Mouse (Mus musculus): ENCODE data around the gene Gm13287. TPM values are rescaled to one million over a fixed set of nuclear protein-coding genes. Genes with fewer than 3 reads are reported as not detected.
A peak's percentile ranks its signal among the peaks of the same experiment; 100 is the strongest.
"Not testable (repeated sequence)": the region's sequence is repeated elsewhere in the genome, so short reads cannot be mapped to it uniquely, and the experiment has no call there.

Gene Gm13287
- total RNA-seq, 2 experiments from 2014 or later: not detected

DNA sequence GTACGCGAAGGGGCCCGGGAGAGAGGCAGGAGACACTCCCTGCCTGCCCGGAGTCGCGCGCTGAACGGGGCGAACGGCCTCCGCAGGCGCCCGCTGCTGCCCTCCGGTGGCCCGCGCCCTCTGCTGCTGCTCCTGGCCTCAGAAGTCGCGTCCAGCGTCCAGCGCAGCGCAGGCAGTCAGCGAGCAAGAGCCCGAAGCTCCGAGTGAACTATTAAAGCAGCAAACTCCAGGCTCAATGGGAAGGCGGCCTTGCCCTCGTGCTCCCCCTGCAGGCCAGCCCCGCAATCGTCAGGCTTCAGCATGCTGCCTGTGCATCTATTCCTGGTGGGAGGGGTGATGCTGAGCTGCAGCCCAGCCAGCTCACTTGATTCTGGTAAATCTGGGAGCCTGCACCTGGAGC is 6.0 kb upstream of the Gm13287 start, which contains the start of gene Gm13279:
Gene Gm13279 (plus strand): TSS at position 301 of the 400 bp plus-strand sequence.
- DNase-seq: not testable (repeated sequence)

DNA sequence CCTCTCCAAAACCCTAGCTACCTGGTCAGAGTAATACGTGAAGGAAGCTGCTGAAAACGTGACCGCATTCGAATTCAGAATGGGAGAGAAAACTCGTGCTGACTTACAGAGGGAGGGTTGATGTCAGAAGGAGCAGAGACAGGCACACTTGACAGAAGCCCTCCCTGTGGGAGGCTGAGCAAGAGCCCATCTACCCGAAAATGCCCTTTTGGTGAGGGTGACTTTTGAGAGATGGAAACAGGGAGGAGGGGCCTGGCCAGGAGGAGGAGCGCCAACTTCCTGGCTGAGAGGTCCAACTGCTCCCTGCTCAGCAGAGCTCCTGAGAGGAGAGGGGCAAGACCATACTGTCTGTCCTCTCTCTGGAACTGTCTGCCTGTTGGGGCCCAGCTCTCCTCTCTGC is 3.7 kb upstream of the Gm13287 start, which contains the start of gene Gm13285:
Gene Gm13285 (plus strand): TSS at position 301 of the 400 bp plus-strand sequence.
- not testable (repeated sequence) for DNase-seq

DNA sequence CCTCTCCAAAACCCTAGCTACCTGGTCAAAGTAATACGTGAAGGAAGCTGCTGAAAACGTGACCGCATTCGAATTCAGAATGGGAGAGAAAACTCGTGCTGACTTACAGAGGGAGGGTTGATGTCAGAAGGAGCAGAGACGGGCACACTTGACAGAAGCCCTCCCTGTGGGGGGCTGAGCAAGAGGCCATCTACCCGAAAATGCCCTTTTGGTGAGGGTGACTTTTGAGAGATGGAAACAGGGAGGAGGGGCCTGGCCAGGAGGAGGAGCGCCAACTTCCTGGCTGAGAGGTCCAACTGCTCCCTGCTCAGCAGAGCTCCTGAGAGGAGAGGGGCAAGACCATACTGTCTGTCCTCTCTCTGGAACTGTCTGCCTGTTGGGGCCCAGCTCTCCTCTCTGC is 2.2 kb downstream of the Gm13287 start, which contains the start of gene Gm13288:
Gene Gm13288 (plus strand): TSS at position 301 of the 400 bp plus-strand sequence.
- DNase-seq: not testable (repeated sequence)

DNA sequence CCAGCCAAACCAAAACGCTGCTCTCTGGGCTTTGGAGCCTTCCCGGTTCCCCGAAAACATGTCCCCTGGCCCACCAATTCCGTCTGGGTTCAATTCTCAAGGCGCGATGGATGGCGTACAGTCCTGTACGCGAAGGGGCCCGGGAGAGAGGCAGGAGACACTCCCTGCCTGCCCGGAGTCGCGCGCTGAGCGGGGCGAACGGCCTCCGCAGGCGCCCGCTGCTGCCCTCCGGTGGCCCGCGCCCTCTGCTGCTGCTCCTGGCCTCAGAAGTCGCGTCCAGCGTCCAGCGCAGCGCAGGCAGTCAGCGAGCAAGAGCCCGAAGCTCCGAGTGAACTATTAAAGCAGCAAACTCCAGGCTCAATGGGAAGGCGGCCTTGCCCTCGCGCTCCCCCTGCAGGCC is 2.7 kb downstream of the Gm13287 start:
- DNase-seq: peak; percentile 30

DNA sequence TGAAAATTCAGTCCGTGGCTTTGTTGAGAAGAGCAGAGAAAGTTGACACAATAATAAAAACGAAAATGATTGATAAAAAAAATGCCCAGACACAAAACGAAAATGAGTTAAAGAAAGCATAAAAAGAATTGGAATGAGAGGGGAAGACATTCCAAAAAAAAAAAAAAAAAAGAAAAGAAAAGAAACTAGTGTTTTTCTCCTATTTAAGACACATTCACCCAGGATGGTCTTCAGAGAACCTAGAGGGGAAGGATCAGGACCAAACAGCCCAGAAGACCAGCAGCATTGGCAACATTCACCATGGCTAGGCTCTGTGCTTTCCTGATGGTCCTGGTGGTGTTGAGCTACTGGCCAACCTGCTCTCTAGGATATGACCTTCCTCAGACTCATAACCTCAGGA is 12.9 kb downstream of the Gm13287 start, which contains the start of gene Ifna7:
Gene Ifna7 (plus strand): TSS at position 301 of the 400 bp plus-strand sequence.
- DNase-seq: no peak

DNA sequence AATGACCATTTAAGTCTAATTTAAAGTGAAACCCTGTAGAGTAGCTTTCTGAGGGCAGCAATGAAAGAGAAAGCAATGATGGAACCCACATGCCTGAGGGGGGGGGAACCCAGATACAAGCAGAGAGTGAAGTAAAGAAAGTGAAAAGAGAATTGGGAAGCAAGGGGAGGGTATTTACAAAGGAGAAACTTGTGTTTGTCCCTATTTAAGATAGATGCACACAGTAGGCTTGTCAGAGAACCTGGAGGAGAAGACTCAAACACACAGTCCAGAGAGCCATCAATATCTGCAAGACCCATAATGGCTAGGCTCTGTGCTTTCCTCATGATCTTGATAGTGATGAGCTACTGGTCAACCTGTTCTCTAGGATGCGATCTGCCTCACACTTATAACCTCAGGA is 16.6 kb downstream of the Gm13287 start, which contains the start of gene Ifna11:
Gene Ifna11 (plus strand): TSS at position 301 of the 400 bp plus-strand sequence.
- DNase-seq: no peak

DNA sequence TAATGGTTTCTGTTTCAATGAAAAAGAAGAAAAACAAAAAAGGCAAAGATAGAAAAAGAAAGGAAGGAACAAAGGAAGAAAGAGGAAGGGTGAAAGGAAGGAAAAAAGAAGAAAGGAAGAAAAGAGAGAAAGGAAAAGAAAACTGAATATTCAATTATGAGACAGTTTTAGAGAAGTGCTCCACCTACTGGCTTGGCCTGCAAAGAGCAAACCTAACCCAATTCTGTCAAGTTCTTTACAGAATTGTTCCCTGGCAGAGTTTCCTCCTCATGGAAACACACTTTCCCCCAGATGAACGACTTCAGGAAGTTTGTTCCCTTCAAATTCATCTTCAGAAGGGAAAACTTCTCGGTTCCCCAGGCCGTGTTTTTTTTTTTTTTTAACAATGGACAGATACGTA is 19.9 kb downstream of the Gm13287 start:
- no peak for DNase-seq

DNA sequence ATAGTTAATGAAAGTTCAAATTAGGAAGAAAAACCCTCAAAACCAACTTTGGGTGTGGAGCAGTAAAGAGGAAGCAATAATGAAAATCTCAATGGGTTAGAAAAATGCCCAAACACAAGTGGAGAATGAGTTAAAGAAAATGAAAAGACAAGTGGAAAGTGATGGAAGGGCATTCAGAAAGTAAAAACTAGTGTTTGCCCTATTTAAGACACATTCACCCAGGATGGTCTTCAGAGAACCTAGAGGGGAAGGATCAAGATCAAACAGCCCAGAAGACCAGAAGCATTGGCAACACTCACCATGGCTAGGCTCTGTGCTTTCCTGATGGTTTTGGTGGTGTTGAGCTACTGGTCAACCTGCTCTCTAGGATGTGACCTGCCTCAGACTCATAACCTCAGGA is 24.1 kb downstream of the Gm13287 start, which contains the start of gene Ifna6:
Gene Ifna6 (plus strand): TSS at position 301 of the 400 bp plus-strand sequence.
- not testable (repeated sequence) for DNase-seq

DNA sequence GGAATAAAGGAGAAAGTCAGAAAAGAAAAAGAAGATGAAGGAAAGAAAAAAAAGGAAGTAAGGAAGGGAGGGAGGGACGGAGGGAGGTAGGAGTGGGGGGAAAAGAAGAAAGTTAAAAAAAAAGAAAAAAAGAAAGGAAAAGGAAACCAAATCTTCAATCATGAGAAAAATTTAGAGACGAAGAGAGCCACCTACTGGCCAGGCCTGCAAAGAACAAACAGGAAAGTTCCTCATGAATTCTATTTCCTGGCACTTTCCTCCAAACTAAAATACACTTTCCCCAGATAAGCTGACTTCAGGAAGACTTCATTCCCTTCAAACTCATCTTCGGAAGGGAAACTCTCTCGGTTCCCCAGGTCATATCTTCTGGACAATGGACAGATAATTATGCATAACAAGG is 27.5 kb downstream of the Gm13287 start:
- peak; percentile 13 for DNase-seq

DNA sequence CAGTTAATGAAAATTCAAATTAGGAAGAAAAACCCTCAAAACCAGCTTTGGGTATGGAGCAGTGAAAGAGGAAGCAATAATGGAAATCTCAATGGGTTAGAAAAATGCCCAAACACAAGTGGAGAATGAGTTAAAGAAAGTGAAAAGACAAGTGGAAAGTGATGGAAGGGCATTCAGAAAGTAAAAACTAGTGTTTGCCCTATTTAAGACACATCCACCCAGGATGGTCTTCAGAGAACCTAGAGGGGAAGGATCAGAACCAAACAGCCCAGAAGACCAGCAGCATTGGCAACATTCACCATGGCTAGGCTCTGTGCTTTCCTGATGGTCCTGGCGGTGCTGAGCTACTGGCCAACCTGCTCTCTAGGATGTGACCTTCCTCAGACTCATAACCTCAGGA is 32.2 kb downstream of the Gm13287 start, which contains the start of gene Ifna5:
Gene Ifna5 (plus strand): TSS at position 301 of the 400 bp plus-strand sequence.
- DNase-seq: not testable (repeated sequence)

DNA sequence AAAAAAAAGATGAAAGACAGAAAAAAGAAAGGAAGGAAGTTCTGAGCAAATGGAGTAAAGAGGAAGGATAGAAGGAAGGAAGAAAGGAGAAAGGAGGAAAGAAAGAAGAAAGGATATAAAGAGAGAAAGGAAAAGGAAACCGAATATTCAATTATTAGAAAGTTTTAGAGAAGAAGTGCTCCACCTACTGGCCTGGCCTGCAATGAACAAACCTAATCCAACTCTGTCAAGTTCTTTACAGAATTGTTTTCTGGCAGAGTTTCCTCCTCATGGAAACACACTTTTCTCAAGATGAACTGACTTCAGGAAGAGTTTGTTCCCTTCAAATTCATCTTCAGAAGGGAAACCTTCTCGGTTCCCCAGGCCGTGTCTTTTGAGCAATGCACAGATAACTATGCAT is 35.8 kb downstream of the Gm13287 start:
- DNase-seq: no peak

DNA sequence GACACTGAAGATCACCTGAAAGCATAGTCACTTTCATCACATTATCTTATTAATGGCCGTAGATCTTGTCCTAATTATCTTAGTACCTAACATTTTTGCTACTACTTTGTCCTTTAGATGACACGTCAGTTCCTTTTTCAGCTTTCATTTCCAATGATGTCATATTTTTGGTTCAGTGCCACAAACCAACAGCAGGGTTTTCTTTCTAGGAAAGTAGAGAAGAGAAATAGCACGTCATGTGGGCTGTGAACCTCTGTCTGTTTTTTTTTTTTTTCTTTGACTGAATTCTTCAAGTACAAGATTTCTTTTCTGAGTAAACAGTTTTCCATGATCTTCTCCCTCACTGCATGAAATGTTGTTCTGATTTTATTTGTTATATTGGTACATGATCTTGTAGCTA is 37.0 kb downstream of the Gm13287 start:
- no peak for DNase-seq

DNA sequence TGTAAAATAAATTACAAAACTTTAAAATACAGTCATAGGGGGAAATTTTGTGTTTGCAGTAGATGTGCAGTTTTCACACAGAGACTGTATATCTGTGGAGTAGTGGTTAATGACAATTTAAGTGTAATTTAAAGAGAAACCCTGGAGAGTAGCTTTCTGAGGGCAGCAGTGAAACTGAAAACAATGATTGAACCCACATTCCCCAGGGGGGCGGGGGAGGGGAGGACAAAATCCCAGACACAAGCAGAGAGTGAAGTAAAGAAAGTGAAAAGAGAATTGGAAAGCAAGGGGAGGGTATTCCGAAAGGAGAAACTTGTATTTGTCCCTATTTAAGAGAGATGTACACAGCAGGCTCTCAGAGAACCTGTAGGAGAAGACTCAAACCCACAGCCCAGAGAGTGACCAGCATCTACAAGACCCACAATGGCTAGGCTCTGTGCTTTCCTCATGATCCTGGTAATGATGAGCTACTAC is 38.4 kb downstream of the Gm13287 start, which contains the start of gene Ifna4:
Gene Ifna4 (plus strand): TSS at position 424 of the 474 bp plus-strand sequence.
- DNase-seq: no peak

DNA sequence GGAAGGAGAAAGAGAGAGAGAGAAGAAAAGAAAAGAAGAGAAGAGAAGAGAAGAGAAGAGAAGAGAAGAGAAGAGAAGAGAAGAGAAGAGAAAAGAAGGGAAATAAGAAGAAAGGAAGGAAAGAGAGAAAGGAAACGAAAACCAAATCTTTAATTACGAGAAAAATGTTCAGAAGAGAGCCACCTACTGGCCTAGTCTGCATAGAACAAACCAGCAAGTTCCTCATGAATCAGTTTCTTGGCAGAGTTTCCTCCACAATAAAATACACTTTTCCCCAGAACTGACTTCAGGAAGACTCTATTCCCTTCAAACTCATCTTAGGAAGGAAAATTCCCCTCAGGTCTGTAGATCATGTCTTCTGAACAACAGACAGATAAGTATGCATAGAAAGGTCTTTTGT is 42.3 kb downstream of the Gm13287 start:
- no peak for DNase-seq

DNA sequence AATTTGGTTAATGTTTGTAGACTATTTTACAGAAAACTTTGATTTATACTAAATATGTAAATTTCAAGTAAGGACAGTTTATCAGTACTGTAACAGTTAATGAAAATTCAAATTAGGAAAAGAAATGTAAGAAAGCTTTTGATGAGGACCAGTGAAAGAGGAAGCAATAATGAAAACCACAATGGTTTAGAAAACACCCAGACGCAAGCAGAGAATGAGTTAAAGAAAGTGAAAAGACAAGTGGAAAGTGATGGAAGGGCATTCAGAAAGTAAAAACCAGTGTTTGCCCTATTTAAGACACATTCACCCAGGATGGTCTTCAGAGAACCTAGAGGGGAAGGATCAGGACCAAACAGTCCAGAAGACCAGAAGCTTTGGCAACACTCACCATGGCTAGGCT is 46.6 kb downstream of the Gm13287 start, which contains the start of gene Ifna1:
Gene Ifna1 (plus strand): TSS at position 390 of the 400 bp plus-strand sequence.
- DNase-seq: no peak

DNA sequence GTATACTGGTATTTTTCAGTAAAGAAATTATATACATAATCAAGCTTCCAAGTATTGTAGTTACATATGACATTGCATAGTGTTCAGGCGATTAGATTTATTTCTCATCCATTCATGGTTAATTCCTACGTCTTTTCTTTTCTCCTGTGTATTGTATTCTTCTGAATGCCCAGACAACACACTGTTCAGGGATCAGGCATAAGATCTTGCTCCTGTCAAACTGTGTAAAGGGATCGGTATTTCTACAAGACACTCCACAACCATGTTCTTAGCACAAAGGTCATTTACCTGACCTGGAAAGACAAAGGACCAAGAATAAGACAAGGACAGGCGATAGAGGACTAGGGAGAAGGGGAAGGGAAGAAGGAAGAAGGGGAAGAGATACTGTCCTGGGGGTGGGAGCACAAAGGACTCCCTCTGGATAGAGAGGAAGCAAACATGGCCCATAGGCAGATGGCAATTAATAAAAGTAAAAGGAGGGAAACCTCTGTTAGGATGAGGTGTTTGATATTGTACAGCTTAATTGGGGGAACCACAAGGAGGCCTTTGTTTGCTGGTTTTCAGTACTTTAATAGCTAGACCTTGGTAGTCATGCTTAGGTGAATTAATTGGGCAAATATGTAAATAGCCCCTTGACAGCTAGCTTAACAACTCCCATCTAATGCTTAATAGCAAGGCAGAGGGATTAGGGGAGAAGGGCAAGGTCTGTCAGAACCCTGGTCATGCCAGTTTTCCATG is 48.1 kb downstream of the Gm13287 start:
- no peak for DNase-seq

Other genes starting within 250 kb of the Gm13287 start
- not detected for gene Ifna15, start 245.0 kb upstream of the Gm13287 start, total RNA-seq (2021)
- gene Ifna14, start 231.5 kb upstream of the Gm13287 start, total RNA-seq (2021): not detected
- not detected for gene Ifna9, start 210.9 kb upstream of the Gm13287 start, total RNA-seq (2021)
- gene Ifna12, start 199.9 kb upstream of the Gm13287 start, total RNA-seq (2021): not detected
- not detected for gene C87499, start 168.8 kb upstream of the Gm13287 start, total RNA-seq (2021)
- gene Ifna13, start 158.8 kb upstream of the Gm13287 start, total RNA-seq (2021): not detected
- not detected for gene Ifna16, start 126.3 kb upstream of the Gm13287 start, total RNA-seq (2021)
- gene Ifna2, start 119.3 kb upstream of the Gm13287 start, total RNA-seq (2021): not detected
- not detected for gene Ifnab, start 111.9 kb upstream of the Gm13287 start, total RNA-seq (2021)
- gene Gm26566, start 81.4 kb upstream of the Gm13287 start, total RNA-seq (2021): under 1 TPM; 0.31 to 0.34 TPM
- gene Klhl9, start 80.8 kb upstream of the Gm13287 start, total RNA-seq (2021): 10 to 100 TPM; 57.1 to 66.3 TPM
- gene Gm13271, start 48.4 kb upstream of the Gm13287 start, total RNA-seq (2021): not detected
- gene Gm13283, start 43.1 kb upstream of the Gm13287 start, total RNA-seq (2021): not detected
- gene Gm13290, start 29.4 kb upstream of the Gm13287 start, total RNA-seq (2021): not detected
- gene Gm13289, start 26.3 kb upstream of the Gm13287 start, total RNA-seq (2021): not detected
- not detected for gene Gm13272, start 23.4 kb upstream of the Gm13287 start, total RNA-seq (2021)
- not detected for gene Ifnz, start 21.1 kb upstream of the Gm13287 start, total RNA-seq (2021)
- not detected for gene Gm13276, start 17.5 kb upstream of the Gm13287 start, total RNA-seq (2021)
- not detected for gene Gm13277, start 14.6 kb upstream of the Gm13287 start, total RNA-seq (2021)
- not detected for gene Gm13278, start 11.7 kb upstream of the Gm13287 start, total RNA-seq (2021)
- gene Gm13275, start 8.8 kb upstream of the Gm13287 start, total RNA-seq (2021): not detected
- gene Gm13279, start 5.9 kb upstream of the Gm13287 start, total RNA-seq (2021): not detected
- under 1 TPM in 1 of 2 experiments, not detected in 1; 0.21 TPM for gene Gm13285, start 3.6 kb upstream of the Gm13287 start, total RNA-seq (2021)
- not detected for gene Gm13288, start 2.3 kb downstream of the Gm13287 start, total RNA-seq (2021)
- gene Ifna7, start 13.0 kb downstream of the Gm13287 start, total RNA-seq (2021): not detected
- gene Ifna11, start 16.7 kb downstream of the Gm13287 start, total RNA-seq (2021): not detected
- not detected for gene Ifna6, start 24.2 kb downstream of the Gm13287 start, total RNA-seq (2021)
- not detected for gene Ifna5, start 32.3 kb downstream of the Gm13287 start, total RNA-seq (2021)
- gene Ifna4, start 38.6 kb downstream of the Gm13287 start, total RNA-seq (2021): not detected
- not detected for gene Ifna1, start 46.8 kb downstream of the Gm13287 start, total RNA-seq (2021)
- not detected for gene Ifne, start 76.9 kb downstream of the Gm13287 start, total RNA-seq (2021)

All from gastrocnemius, postnatal 10 days (tissue).